Mouse (Mus musculus): ENCODE results near the gene Padi2. TPM values are rescaled to one million over a fixed set of nuclear protein-coding genes. Genes with fewer than 3 reads are reported as not detected.

The Padi2 gene
- total RNA-seq, 2 experiments from 2014 or later = 3.4 to 3.5 TPM

- no peak for ATAC-seq (replicated peaks; ENCODE audit: low FRiP score, poor library complexity, severe bottlenecking)
These were observed 10.2 kb downstream of the Padi2 start for GRCm38 (mm10) chr4:140916296-140916695.

- ATAC-seq (replicated peaks; ENCODE audit: low FRiP score, poor library complexity, severe bottlenecking) = no peak
These were observed 11.3 kb downstream of the Padi2 start for GRCm38 (mm10) chr4:140917451-140917850.

- ATAC-seq (replicated peaks; ENCODE audit: low FRiP score, poor library complexity, severe bottlenecking) = no peak
These were observed 14.1 kb downstream of the Padi2 start for GRCm38 (mm10) chr4:140919974-140920836.

GRCm38 (mm10) chr4:140922508-140922907, 16.4 kb downstream of the Padi2 start:
- ATAC-seq (replicated peaks; ENCODE audit: low FRiP score, poor library complexity, severe bottlenecking) = no peak

GRCm38 (mm10) chr4:140925648-140926047, 19.5 kb downstream of the Padi2 start:
- no peak for ATAC-seq (replicated peaks; ENCODE audit: low FRiP score, poor library complexity, severe bottlenecking)

- no peak for ATAC-seq (replicated peaks; ENCODE audit: low FRiP score, poor library complexity, severe bottlenecking)
These were observed 22.2 kb downstream of the Padi2 start for GRCm38 (mm10) chr4:140928349-140928748.

- no peak for ATAC-seq (replicated peaks; ENCODE audit: low FRiP score, poor library complexity, severe bottlenecking)
These were observed 23.6 kb downstream of the Padi2 start for GRCm38 (mm10) chr4:140929745-140930144.

GRCm38 (mm10) chr4:140930900-140931470, 24.8 kb downstream of the Padi2 start:
- no peak for ATAC-seq (replicated peaks; ENCODE audit: low FRiP score, poor library complexity, severe bottlenecking)

- ATAC-seq (replicated peaks; ENCODE audit: low FRiP score, poor library complexity, severe bottlenecking) = no peak
These were observed 29.5 kb downstream of the Padi2 start for GRCm38 (mm10) chr4:140935643-140936042.

- ATAC-seq (replicated peaks; ENCODE audit: low FRiP score, poor library complexity, severe bottlenecking) = no peak
These were observed 38.2 kb downstream of the Padi2 start for GRCm38 (mm10) chr4:140944356-140944755.

GRCm38 (mm10) chr4:140944961-140945442, 38.9 kb downstream of the Padi2 start:
- no peak for ATAC-seq (replicated peaks; ENCODE audit: low FRiP score, poor library complexity, severe bottlenecking)

- no peak for ATAC-seq (replicated peaks; ENCODE audit: low FRiP score, poor library complexity, severe bottlenecking)
These were observed 39.4 kb downstream of the Padi2 start for GRCm38 (mm10) chr4:140945571-140945970.

GRCm38 (mm10) chr4:140946048-140946447, 39.9 kb downstream of the Padi2 start:
- ATAC-seq (replicated peaks; ENCODE audit: low FRiP score, poor library complexity, severe bottlenecking) = no peak

GRCm38 (mm10) chr4:140946580-140947205, 40.5 kb downstream of the Padi2 start:
- no peak for ATAC-seq (replicated peaks; ENCODE audit: low FRiP score, poor library complexity, severe bottlenecking)

GRCm38 (mm10) chr4:140947487-140948440, 41.6 kb downstream of the Padi2 start:
- ATAC-seq (replicated peaks; ENCODE audit: low FRiP score, poor library complexity, severe bottlenecking) = no peak

- no peak for ATAC-seq (replicated peaks; ENCODE audit: low FRiP score, poor library complexity, severe bottlenecking)
These were observed 42.3 kb downstream of the Padi2 start for GRCm38 (mm10) chr4:140948481-140948880.

GRCm38 (mm10) chr4:140949052-140949451, 42.9 kb downstream of the Padi2 start:
- no peak for ATAC-seq (replicated peaks; ENCODE audit: low FRiP score, poor library complexity, severe bottlenecking)

- ATAC-seq (replicated peaks; ENCODE audit: low FRiP score, poor library complexity, severe bottlenecking) = no peak
These were observed 43.5 kb downstream of the Padi2 start for GRCm38 (mm10) chr4:140949616-140950015.

- no peak for ATAC-seq (replicated peaks; ENCODE audit: low FRiP score, poor library complexity, severe bottlenecking)
These were observed 44.4 kb downstream of the Padi2 start for GRCm38 (mm10) chr4:140950574-140950973.

All from erythroid progenitor cell, adult 5-6 weeks (primary cell).